9 mouse cellular contexts compared by ENCODE assay signal in genomic region chr13:71375909-71376606, GRCm38 (mm10).
DNase-seq lines count a peak whose midpoint lies in the region; ATAC-seq and TF ChIP-seq lines count a peak whose summit lies in the region.
"Had no signal": no experiment of that assay in that cellular context is flagged by ENCODE, and none has a peak within 500 bp of the region (broad histone marks: within the 10 kb centered on the region; RNA-seq: fewer than 3 reads in every experiment).

No protein-coding gene starts in this region.

- peak; percentile 52; the same call in 1 of the 2 replicates for ATAC-seq in kidney, embryonic 15.5 days (replicated peaks; ENCODE audit: low FRiP score)
- ATAC-seq in inflammation-experienced regulatory T-cells, adult 6 months = no peak

- H3K27me3 ChIP-seq in kidney, embryonic 15.5 days = no peaks in the 10 kb centered on the region

- no peak overlapping the region for H3K9ac ChIP-seq in kidney, embryonic 15.5 days

- H3K4me1 ChIP-seq in kidney, embryonic 15.5 days = peaks cover 18% of the 10 kb centered on the region; the same call in 1 of the 2 replicates

- WGBS in kidney, embryonic 15.5 days = 48% methylated on average over 9 of the region's 9 CpGs

- DNase-seq in kidney, adult 8-10 months = no peak
- peak; percentile 87 for DNase-seq in brain, adult 2 months (ENCODE audit: low read depth, low spot score)
- peak; percentile 16 for DNase-seq in gastrocnemius, postnatal 10 days
- DNase-seq in layer of hippocampus, adult 2 months (ENCODE audit: low spot score in 2 of 2) = peak; percentile 21 to 44
- peak; percentile 5 for DNase-seq in retina, postnatal 7 days (ENCODE audit: low read depth, low spot score)
- DNase-seq in B cell, adult 2 months = no peak

- no peak overlapping the region for H3K4me3 ChIP-seq in kidney, embryonic 15.5 days (replicated peaks)
- H3K4me3 ChIP-seq in layer of hippocampus, adult 2 months = no peak overlapping the region; the same call in 1 of the 2 replicates

- no peak for TF ChIP-seq CTCF in layer of hippocampus, adult 2 months (conservative IDR thresholded peaks at IDR 0.05)

- H3K9me3 ChIP-seq in kidney, embryonic 15.5 days (replicated peaks) = no peaks in the 10 kb centered on the region

- H3K4me2 ChIP-seq in kidney, embryonic 15.5 days = no peak overlapping the region

- H3K27ac ChIP-seq in kidney, embryonic 15.5 days = no peak overlapping the region
- H3K27ac ChIP-seq in layer of hippocampus, adult 2 months = no peak overlapping the region
- H3K27ac ChIP-seq: macrophage had no signal

- no peaks in the 10 kb centered on the region for H3K36me3 ChIP-seq in kidney, embryonic 15.5 days

Comparison
In these comparisons a context has a peak if more than half of its experiments do, and no peak if none do; other contexts are left out.
1. DNase-seq: peak in brain, adult 2 months (single experiment), gastrocnemius, postnatal 10 days (single experiment), layer of hippocampus, adult 2 months (2 of 2) and retina, postnatal 7 days (single experiment); none in kidney, adult 8-10 months (0 of 2) and B cell, adult 2 months (0 of 2).